Mouse (Mus musculus): Measurements from ENCODE around the gene Hbb-bh1.
"Not testable (repeated sequence)": the region's sequence is repeated elsewhere in the genome, so short reads cannot be mapped to it uniquely, and the experiment has no call there.

Hbb-bh1 gene

GRCm38 (mm10) chr7:103811223-103811845, 31.6 kb downstream of the Hbb-bh1 start:
- no peak for DNase-seq

GRCm38 (mm10) chr7:103810746-103811145, 32.2 kb downstream of the Hbb-bh1 start:
- DNase-seq = no peak

GRCm38 (mm10) chr7:103810296-103810695, 32.7 kb downstream of the Hbb-bh1 start:
- DNase-seq = no peak

- no peak for DNase-seq
These were observed 33.2 kb downstream of the Hbb-bh1 start for GRCm38 (mm10) chr7:103809801-103810155.

GRCm38 (mm10) chr7:103808971-103809800, 33.8 kb downstream of the Hbb-bh1 start:
- no peak for DNase-seq

GRCm38 (mm10) chr7:103808120-103808519, 34.8 kb downstream of the Hbb-bh1 start:
- not testable (repeated sequence) for DNase-seq

- DNase-seq = no peak
These were observed 36.1 kb downstream of the Hbb-bh1 start for GRCm38 (mm10) chr7:103806856-103807255.

- DNase-seq = no peak
These were observed 50.1 kb downstream of the Hbb-bh1 start for GRCm38 (mm10) chr7:103792669-103793388.

GRCm38 (mm10) chr7:103791721-103792120, 51.2 kb downstream of the Hbb-bh1 start, which contains the start of gene Olfr67:
TSS of gene Olfr67 (minus strand) at chr7:103791821.
- DNase-seq = no peak

Measured in cerebellum, adult 9-11 months (tissue).